Mouse (Mus musculus): ENCODE measurements around the gene Atxn2l.

- TF ChIP-seq POLR2A (IDR thresholded peaks at IDR 0.05; ENCODE audit: borderline replicate concordance, extremely low read depth, insufficient read depth, insufficient read length, poor library complexity, severe bottlenecking) (no peak), CTCF (IDR thresholded peaks at IDR 0.05; ENCODE audit: borderline replicate concordance, extremely low read depth, insufficient read depth, insufficient read length) (no peak)
These were observed 30.5 kb downstream of the Atxn2l start for GRCm38 (mm10) chr7:126472713-126473112.
